Mouse (Mus musculus): ENCODE measurements around the gene Mad1l1. TPM values are rescaled to one million over a fixed set of nuclear protein-coding genes. Genes with fewer than 3 reads are reported as not detected.

Mad1l1 gene
- total and polyA plus RNA-seq, 3 experiments = 40.5 to 65.2 TPM; not detected in 1

DNA sequence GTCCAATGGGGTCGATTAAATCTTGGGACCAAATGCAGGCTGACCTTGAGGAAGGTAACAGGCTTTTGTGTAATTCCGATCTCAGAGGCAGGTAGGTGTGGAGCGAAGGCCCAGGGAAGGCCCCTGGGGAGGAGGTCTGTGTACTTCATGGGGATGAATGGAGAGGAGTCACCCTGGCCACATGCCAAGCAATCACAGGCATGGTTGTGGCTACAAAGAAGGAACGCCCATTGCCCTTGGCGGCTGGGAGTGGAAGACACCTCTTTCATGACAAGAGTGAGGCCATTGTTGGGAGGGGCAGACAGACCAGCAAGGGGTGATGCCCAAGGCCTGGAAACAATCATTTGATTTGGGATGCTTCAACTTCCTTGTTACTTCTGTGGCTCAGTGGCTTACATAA lies 252.8 kb downstream of the Mad1l1 start:
- Histone ChIP-seq H3K27ac (ENCODE audit: control insufficient read depth, low read depth, low read length) (no peak overlapping the region), H3K36me3 (ENCODE audit: control insufficient read depth in 1 of 2, insufficient read depth in 2 of 2, low read length in 2 of 2) (peaks cover 0 to 2% of the 10 kb centered on the region in 2 experiments; a peak in 1 of 4 replicates), H3K9ac (ENCODE audit: control insufficient read depth, low read depth, low read length, poor library complexity, severe bottlenecking) (no peak overlapping the region), H3K27me3 (ENCODE audit: control insufficient read depth in 1 of 2, insufficient read depth in 2 of 2, low read length in 2 of 2) (no peaks in the 10 kb centered on the region), H3K79me2 (ENCODE audit: control insufficient read depth, insufficient read depth, low read length, poor library complexity) (no peaks in the 10 kb centered on the region), H3K9me3 (replicated peaks; ENCODE audit: insufficient read depth, low read length) (no peaks in the 10 kb centered on the region), H3K4me3 (ENCODE audit: control insufficient read depth in 1 of 2, insufficient read depth in 1 of 2, low read depth in 2 of 2, low read length in 2 of 2) (no peak overlapping the region), H3K4me1 (ENCODE audit: control insufficient read depth in 1 of 2, insufficient read depth in 2 of 2, low read length in 2 of 2) (no peaks in the 10 kb centered on the region)
- no peak for DNase-seq (ENCODE audit: low read depth, low spot score)
- no peak for TF ChIP-seq TBP (IDR thresholded peaks at IDR 0.05; ENCODE audit: low read depth, low read length)
- no peak for TF ChIP-seq NRF1 (IDR thresholded peaks at IDR 0.05; ENCODE audit: insufficient read depth, low read depth, low read length, poor library complexity, severe bottlenecking)
- TF ChIP-seq JUND (IDR thresholded peaks at IDR 0.05; ENCODE audit: low read depth, low read length) = no peak
- no peak for TF ChIP-seq MAZ (IDR thresholded peaks at IDR 0.05; ENCODE audit: low read depth, low read length)
- no peak for TF ChIP-seq BHLHE40 (IDR thresholded peaks at IDR 0.05; ENCODE audit: borderline replicate concordance, low read depth, low read length)
- TF ChIP-seq ZMIZ1 (IDR thresholded peaks at IDR 0.05; ENCODE audit: low read depth, low read length) = no peak
- TF ChIP-seq KAT2A (conservative IDR thresholded peaks at IDR 0.05; ENCODE audit: low read depth, low read length) = no peak
- no peak for TF ChIP-seq RCOR1 (IDR thresholded peaks at IDR 0.05; ENCODE audit: low read depth, low read length)

DNA sequence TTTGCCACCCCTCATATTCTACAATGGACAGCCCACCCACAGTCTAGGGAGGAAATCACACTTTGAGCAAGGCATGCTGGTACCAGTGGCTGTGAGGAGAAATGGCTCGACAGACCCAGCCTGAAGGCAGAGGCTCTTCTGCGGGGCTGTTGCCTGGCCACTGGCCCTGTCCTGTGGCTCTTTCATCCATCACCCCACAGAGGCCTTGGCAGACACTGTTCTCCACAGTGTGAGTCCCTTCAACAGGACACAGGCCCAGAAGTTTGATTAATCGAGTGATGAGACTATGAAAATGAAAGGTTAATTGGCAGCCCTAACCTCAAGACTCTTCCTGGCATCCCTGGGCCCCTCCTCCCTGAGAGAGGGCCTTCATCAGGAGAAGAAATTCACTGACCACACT lies 253.3 kb downstream of the Mad1l1 start:
- H3K36me3 ChIP-seq (ENCODE audit: control insufficient read depth in 1 of 2, insufficient read depth in 2 of 2, low read length in 2 of 2) = peaks cover 0 to 2% of the 10 kb centered on the region in 2 experiments; a peak in 1 of 4 replicates
- no peaks in the 10 kb centered on the region for H3K9me3 ChIP-seq (replicated peaks; ENCODE audit: insufficient read depth, low read length)
- H3K27ac ChIP-seq (ENCODE audit: control insufficient read depth, low read depth, low read length) = no peak overlapping the region
- no peaks in the 10 kb centered on the region for H3K27me3 ChIP-seq (ENCODE audit: control insufficient read depth in 1 of 2, insufficient read depth in 2 of 2, low read length in 2 of 2)
- no peak overlapping the region for H3K9ac ChIP-seq (ENCODE audit: control insufficient read depth, low read depth, low read length, poor library complexity, severe bottlenecking)
- H3K79me2 ChIP-seq (ENCODE audit: control insufficient read depth, insufficient read depth, low read length, poor library complexity) = no peaks in the 10 kb centered on the region
- H3K4me1 ChIP-seq (ENCODE audit: control insufficient read depth in 1 of 2, insufficient read depth in 2 of 2, low read length in 2 of 2) = no peaks in the 10 kb centered on the region
- DNase-seq (ENCODE audit: low read depth, low spot score) = no peak
- TF ChIP-seq USF1 (IDR thresholded peaks at IDR 0.05; ENCODE audit: low read depth, low read length) (no peak), GATA1 (IDR thresholded peaks at IDR 0.05; ENCODE audit: low read depth, low read length) (no peak), RCOR1 (IDR thresholded peaks at IDR 0.05; ENCODE audit: low read depth, low read length) (no peak)
- no peak overlapping the region for H3K4me3 ChIP-seq (ENCODE audit: control insufficient read depth in 1 of 2, insufficient read depth in 1 of 2, low read depth in 2 of 2, low read length in 2 of 2)

DNA sequence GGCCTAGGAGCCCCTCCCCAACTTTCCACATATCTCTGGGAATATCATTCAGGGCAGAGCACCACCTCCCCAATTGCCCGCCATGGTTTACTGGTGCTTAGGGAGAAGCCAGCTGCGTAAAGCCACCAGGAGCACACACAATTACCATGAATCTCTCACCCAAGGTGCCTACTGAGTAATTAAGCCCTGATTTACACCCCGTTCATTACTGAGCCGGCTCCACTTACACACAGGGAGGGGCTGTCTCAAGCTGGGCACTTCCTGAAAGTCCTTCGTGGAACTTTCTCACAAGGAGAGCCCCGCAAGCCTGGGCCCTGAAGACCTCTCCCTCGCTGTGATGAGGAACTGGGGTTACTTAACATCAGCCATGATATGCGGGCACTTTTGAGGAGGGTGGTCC lies 254.6 kb downstream of the Mad1l1 start:
- Histone ChIP-seq H3K79me2 (ENCODE audit: control insufficient read depth, insufficient read depth, low read length, poor library complexity) (no peaks in the 10 kb centered on the region), H3K36me3 (ENCODE audit: control insufficient read depth in 1 of 2, insufficient read depth in 2 of 2, low read length in 2 of 2) (peaks cover 0 to 2% of the 10 kb centered on the region in 2 experiments; a peak in 1 of 4 replicates), H3K9me3 (replicated peaks; ENCODE audit: insufficient read depth, low read length) (no peaks in the 10 kb centered on the region), H3K9ac (ENCODE audit: control insufficient read depth, low read depth, low read length, poor library complexity, severe bottlenecking) (no peak overlapping the region), H3K27ac (ENCODE audit: control insufficient read depth, low read depth, low read length) (no peak overlapping the region), H3K4me1 (ENCODE audit: control insufficient read depth in 1 of 2, insufficient read depth in 2 of 2, low read length in 2 of 2) (no peaks in the 10 kb centered on the region), H3K27me3 (ENCODE audit: control insufficient read depth in 1 of 2, insufficient read depth in 2 of 2, low read length in 2 of 2) (no peaks in the 10 kb centered on the region), H3K4me3 (ENCODE audit: control insufficient read depth in 1 of 2, insufficient read depth in 1 of 2, low read depth in 2 of 2, low read length in 2 of 2) (no peak overlapping the region)
- no peak for DNase-seq (ENCODE audit: low read depth, low spot score)
- no peak for TF ChIP-seq CHD2 (IDR thresholded peaks at IDR 0.05; ENCODE audit: low read length)
- TF ChIP-seq ZNF384 (IDR thresholded peaks at IDR 0.05; ENCODE audit: low read depth, low read length) = no peak
- no peak for TF ChIP-seq POLR2A (IDR thresholded peaks at IDR 0.05; ENCODE audit: control insufficient read depth in 1 of 2, insufficient read depth in 1 of 2, low read depth in 1 of 2, low read length in 2 of 2, poor library complexity in 1 of 2)
- TF ChIP-seq MAZ (IDR thresholded peaks at IDR 0.05; ENCODE audit: low read depth, low read length) = no peak
- no peak for TF ChIP-seq TAL1 (IDR thresholded peaks at IDR 0.05; ENCODE audit: low read length)
- TF ChIP-seq NELFE (IDR thresholded peaks at IDR 0.05; ENCODE audit: low read depth, low read length) = no peak
- no peak for TF ChIP-seq NRF1 (IDR thresholded peaks at IDR 0.05; ENCODE audit: insufficient read depth, low read depth, low read length, poor library complexity, severe bottlenecking)
- no peak for TF ChIP-seq CHD1 (IDR thresholded peaks at IDR 0.05; ENCODE audit: low read depth, low read length)
- TF ChIP-seq ETS1 (IDR thresholded peaks at IDR 0.05; ENCODE audit: low read depth, low read length) = no peak
- TF ChIP-seq USF2 (IDR thresholded peaks at IDR 0.05; ENCODE audit: borderline replicate concordance in 1 of 2, insufficient read depth in 1 of 2, low read depth in 1 of 2, low read length in 2 of 2) = no peak
- TF ChIP-seq HCFC1 (IDR thresholded peaks at IDR 0.05; ENCODE audit: low read depth, low read length) = no peak
- no peak for TF ChIP-seq POLR2AphosphoS5 (IDR thresholded peaks at IDR 0.05; ENCODE audit: borderline replicate concordance, low read depth, low read length)

All from MEL (cell line).